Comparison of ENCODE assay signal across 22 mouse cellular contexts in genomic region chr3:17667016-17667415, GRCm38 (mm10).
"Had no signal": no experiment of that assay in that cellular context is flagged by ENCODE, and none has a peak within 500 bp of the region (broad histone marks: within the 10 kb centered on the region; RNA-seq: fewer than 3 reads in every experiment).

No protein-coding gene starts in this region.

- ATAC-seq: intestine, embryonic 16.5 days; liver, postnatal 0 days; lung, postnatal 0 days; midbrain, embryonic 15.5 days had no signal

- H3K4me3 ChIP-seq: limb, embryonic 12.5 days; limb, embryonic 15.5 days; megakaryocyte, embryonic 14.5 days; midbrain, embryonic 10.5 days; midbrain, embryonic 15.5 days; neural tube, embryonic 12.5 days; neural tube, embryonic 15.5 days had no signal

- H3K9ac ChIP-seq: limb, embryonic 12.5 days; limb, embryonic 15.5 days; liver, embryonic 14.5 days; liver, postnatal 0 days; lung, embryonic 14.5 days; midbrain, embryonic 15.5 days; neural tube, embryonic 12.5 days; neural tube, embryonic 15.5 days had no signal

- H3K4me1 ChIP-seq: limb, embryonic 12.5 days; limb, embryonic 15.5 days; megakaryocyte, embryonic 14.5 days; midbrain, embryonic 10.5 days; midbrain, embryonic 15.5 days; neural tube, embryonic 12.5 days; neural tube, embryonic 15.5 days had no signal

- H3K27ac ChIP-seq: limb, embryonic 12.5 days; limb, embryonic 15.5 days; liver, embryonic 14.5 days; macrophage; midbrain, embryonic 10.5 days; midbrain, embryonic 15.5 days; neural tube, embryonic 12.5 days; neural tube, embryonic 15.5 days had no signal

- H3K27me3 ChIP-seq: limb, embryonic 12.5 days; limb, embryonic 15.5 days; megakaryocyte, embryonic 14.5 days; midbrain, embryonic 15.5 days; neural tube, embryonic 12.5 days; neural tube, embryonic 15.5 days had no signal

- DNase-seq: kidney, adult 18-20 months; kidney, adult 9 months; kidney, postnatal 14 days; kidney, postnatal 4 days; liver, postnatal 0 days; lung, embryonic 14.5 days; right cerebral cortex, postnatal 25 days; thymus, adult 2 months; thymus, postnatal 14 days; thymus, postnatal 4 days had no signal

- H3K9me3 ChIP-seq: limb, embryonic 12.5 days; midbrain, embryonic 10.5 days; midbrain, embryonic 15.5 days; neural tube, embryonic 12.5 days; neural tube, embryonic 15.5 days had no signal

- H3K36me3 ChIP-seq: limb, embryonic 12.5 days; limb, embryonic 15.5 days; midbrain, embryonic 15.5 days; neural tube, embryonic 12.5 days; neural tube, embryonic 15.5 days had no signal

- H3K4me2 ChIP-seq: limb, embryonic 12.5 days; limb, embryonic 15.5 days; liver, embryonic 11.5 days; lung, embryonic 14.5 days; midbrain, embryonic 15.5 days; neural tube, embryonic 12.5 days; neural tube, embryonic 15.5 days had no signal
